Mouse (Mus musculus): ENCODE results near the gene Tcf3. TPM values are rescaled to one million over a fixed set of nuclear protein-coding genes. Genes with fewer than 3 reads are reported as not detected.

Tcf3 gene
- polyA plus RNA-seq, 1 experiment from 2014 or later = 56.2 TPM

GRCm38 (mm10) chr10:80384709-80385108 is 48.7 kb downstream of the Tcf3 start:
- Histone ChIP-seq H3K36me3 (peaks cover 27% of the 10 kb centered on the region), H3K27me3 (peaks cover 7% of the 10 kb centered on the region; the same call in 1 of the 2 replicates), H3K4me1 (replicated peaks) (peaks cover 60% of the 10 kb centered on the region), H3K4me3 (replicated peaks) (peak overlapping the region; percentile 76), H3K9me3 (replicated peaks) (no peaks in the 10 kb centered on the region), H3K27ac (peak overlapping the region; percentile 80), H3K4me2 (peak overlapping the region; percentile 98), H3K9ac (peak overlapping the region; percentile 82)
- ATAC-seq (ENCODE audit: low read depth) = peak; percentile 70
- DNase-seq = peak; percentile 66
- WGBS (ENCODE audit: insufficient replicate concordance) = 26% methylated on average over 7 of the region's 7 CpGs

GRCm38 (mm10) chr10:80384115-80384639 is 49.3 kb downstream of the Tcf3 start:
- H3K4me2 ChIP-seq = peak overlapping the region; percentile 98
- peaks cover 7% of the 10 kb centered on the region; the same call in 1 of the 2 replicates for H3K27me3 ChIP-seq
- H3K4me3 ChIP-seq (replicated peaks) = no peak overlapping the region
- peaks cover 26% of the 10 kb centered on the region for H3K36me3 ChIP-seq
- WGBS (ENCODE audit: insufficient replicate concordance) = 68% methylated on average over 4 of the region's 4 CpGs
- ATAC-seq (ENCODE audit: low read depth) (peak; percentile 21; the same call in 1 of the 2 replicates), DNase-seq (peak; percentile 52)
- peak overlapping the region; percentile 82 for H3K9ac ChIP-seq
- peaks cover 57% of the 10 kb centered on the region for H3K4me1 ChIP-seq (replicated peaks)
- H3K9me3 ChIP-seq (replicated peaks) = no peaks in the 10 kb centered on the region
- H3K27ac ChIP-seq = peak overlapping the region; percentile 80

GRCm38 (mm10) chr10:80383431-80383830 is 50.0 kb downstream of the Tcf3 start:
- Histone ChIP-seq H3K27ac (0 out of 2 replicates have a peak overlapping the region, but pooled peaks have one; percentile 80), H3K4me2 (no peak overlapping the region), H3K9ac (no peak overlapping the region), H3K9me3 (replicated peaks) (no peaks in the 10 kb centered on the region), H3K4me1 (replicated peaks) (peaks cover 54% of the 10 kb centered on the region), H3K36me3 (peaks cover 26% of the 10 kb centered on the region), H3K4me3 (replicated peaks) (no peak overlapping the region), H3K27me3 (peaks cover 7% of the 10 kb centered on the region; the same call in 1 of the 2 replicates)
- ATAC-seq (ENCODE audit: low read depth) (no peak), DNase-seq (no peak)
- 67% methylated on average over 4 of the region's 4 CpGs for WGBS (ENCODE audit: insufficient replicate concordance)

GRCm38 (mm10) chr10:80382641-80383365 is 50.6 kb downstream of the Tcf3 start:
- DNase-seq (no peak), ATAC-seq (ENCODE audit: low read depth) (no peak)
- WGBS (ENCODE audit: insufficient replicate concordance) = 88% methylated on average over 7 of the region's 7 CpGs
- Histone ChIP-seq H3K9ac (no peak overlapping the region), H3K9me3 (replicated peaks) (no peaks in the 10 kb centered on the region), H3K27me3 (peaks cover 7% of the 10 kb centered on the region; the same call in 1 of the 2 replicates), H3K36me3 (peaks cover 26% of the 10 kb centered on the region), H3K4me1 (replicated peaks) (peaks cover 50% of the 10 kb centered on the region), H3K4me3 (replicated peaks) (no peak overlapping the region), H3K27ac (no peak overlapping the region; the same call in 1 of the 2 replicates), H3K4me2 (no peak overlapping the region)

GRCm38 (mm10) chr10:80377716-80378115 is 55.7 kb downstream of the Tcf3 start:
- no peak overlapping the region for H3K27ac ChIP-seq
- H3K4me2 ChIP-seq = no peak overlapping the region
- peaks cover 22% of the 10 kb centered on the region for H3K36me3 ChIP-seq
- WGBS (ENCODE audit: insufficient replicate concordance) = 46% methylated on average over 10 of the region's 10 CpGs
- peaks cover 6% of the 10 kb centered on the region for H3K27me3 ChIP-seq
- H3K9ac ChIP-seq = no peak overlapping the region
- no peaks in the 10 kb centered on the region for H3K9me3 ChIP-seq (replicated peaks)
- ATAC-seq (ENCODE audit: low read depth) (no peak), DNase-seq (no peak)
- H3K4me3 ChIP-seq (replicated peaks) = no peak overlapping the region
- 0 out of 2 replicates have a peak, but pooled peaks cover 7% of the 10 kb centered on the region for H3K4me1 ChIP-seq (replicated peaks)

GRCm38 (mm10) chr10:80376160-80376559 is 57.3 kb downstream of the Tcf3 start:
- H3K9me3 ChIP-seq (replicated peaks) = no peaks in the 10 kb centered on the region
- 0 out of 2 replicates have a peak, but pooled peaks have one; percentile 27 for ATAC-seq (ENCODE audit: low read depth)

GRCm38 (mm10) chr10:80374063-80374462 is 59.4 kb downstream of the Tcf3 start:
- 20% methylated on average over 6 of the region's 6 CpGs for WGBS (ENCODE audit: insufficient replicate concordance)
- H3K27me3 ChIP-seq = peaks cover 27% of the 10 kb centered on the region

More at GRCm38 (mm10) chr10:80376160-80376559, 57.3 kb downstream of the Tcf3 start:
- Histone ChIP-seq H3K27me3 (peaks cover 22% of the 10 kb centered on the region), H3K36me3 (peaks cover 6% of the 10 kb centered on the region), H3K4me3 (replicated peaks) (no peak overlapping the region), H3K27ac (no peak overlapping the region), H3K4me2 (no peak overlapping the region), H3K9ac (no peak overlapping the region), H3K4me1 (replicated peaks) (peaks cover 12% of the 10 kb centered on the region; the same call in 1 of the 2 replicates)
- under 1% methylated on average over 7 of the region's 7 CpGs for WGBS (ENCODE audit: insufficient replicate concordance)
- peak; percentile 80 for DNase-seq

GRCm38 (mm10) chr10:80372706-80373105 is 60.7 kb downstream of the Tcf3 start:
- peaks cover 36% of the 10 kb centered on the region for H3K27me3 ChIP-seq
- no peaks in the 10 kb centered on the region for H3K36me3 ChIP-seq
- no peaks in the 10 kb centered on the region for H3K9me3 ChIP-seq (replicated peaks)
- no peak overlapping the region for H3K4me3 ChIP-seq (replicated peaks)
- WGBS (ENCODE audit: insufficient replicate concordance) = 68% methylated on average over 6 of the region's 6 CpGs
- no peak overlapping the region for H3K27ac ChIP-seq
- H3K4me2 ChIP-seq = no peak overlapping the region
- no peak for ATAC-seq (ENCODE audit: low read depth)
- H3K4me1 ChIP-seq (replicated peaks) = peaks cover 5% of the 10 kb centered on the region; the same call in 1 of the 2 replicates
- DNase-seq = no peak
- no peak overlapping the region for H3K9ac ChIP-seq

More at GRCm38 (mm10) chr10:80374063-80374462, 59.4 kb downstream of the Tcf3 start:
- Histone ChIP-seq H3K27ac (no peak overlapping the region), H3K4me2 (no peak overlapping the region), H3K4me3 (replicated peaks) (no peak overlapping the region), H3K9ac (no peak overlapping the region), H3K9me3 (replicated peaks) (no peaks in the 10 kb centered on the region), H3K36me3 (no peaks in the 10 kb centered on the region), H3K4me1 (replicated peaks) (peaks cover 12% of the 10 kb centered on the region; the same call in 1 of the 2 replicates)
- ATAC-seq (ENCODE audit: low read depth) = peak; percentile 51; the same call in 1 of the 2 replicates
- DNase-seq = peak; percentile 67

- no peaks in the 10 kb centered on the region for H3K9me3 ChIP-seq (replicated peaks)
- H3K4me3 ChIP-seq (replicated peaks) = no peak overlapping the region
- H3K4me1 ChIP-seq (replicated peaks) = peaks cover 5% of the 10 kb centered on the region; the same call in 1 of the 2 replicates
- DNase-seq (no peak), ATAC-seq (ENCODE audit: low read depth) (no peak)
- H3K27ac ChIP-seq = no peak overlapping the region
- no peak overlapping the region for H3K4me2 ChIP-seq
- H3K27me3 ChIP-seq = peaks cover 43% of the 10 kb centered on the region
- no peak overlapping the region for H3K9ac ChIP-seq
- 50% methylated on average over 9 of the region's 9 CpGs for WGBS (ENCODE audit: insufficient replicate concordance)
- no peaks in the 10 kb centered on the region for H3K36me3 ChIP-seq
These were observed 61.5 kb downstream of the Tcf3 start for GRCm38 (mm10) chr10:80371983-80372382.

GRCm38 (mm10) chr10:80371411-80371966 is 62.0 kb downstream of the Tcf3 start:
- 9% methylated on average over 12 of the region's 12 CpGs for WGBS (ENCODE audit: insufficient replicate concordance)
- no peak overlapping the region for H3K4me3 ChIP-seq (replicated peaks)
- H3K9me3 ChIP-seq (replicated peaks) = no peaks in the 10 kb centered on the region
- H3K27ac ChIP-seq = no peak overlapping the region
- peaks cover 5% of the 10 kb centered on the region; the same call in 1 of the 2 replicates for H3K4me1 ChIP-seq (replicated peaks)
- H3K9ac ChIP-seq = no peak overlapping the region
- no peak overlapping the region for H3K4me2 ChIP-seq
- no peak for ATAC-seq (ENCODE audit: low read depth)
- H3K27me3 ChIP-seq = peaks cover 48% of the 10 kb centered on the region
- H3K36me3 ChIP-seq = no peaks in the 10 kb centered on the region
- no peak for DNase-seq
